Mouse (Mus musculus) spleen, embryonic (tissue): ENCODE results near the gene Slc45a3.

Experiments used
- CTCF ChIA-PET: fragments of 350-600 bp; sonication (Branson Sonifier 250); formaldehyde crosslinking; loops from one replicate; lab custom pipeline; 2022; lab: Charles Lee

The Slc45a3 gene

GRCm38 (mm10) chr1:131993169-131994040 lies 30.6 kb downstream of the Slc45a3 start:
- CTCF ChIA-PET: no interaction called here

- CTCF ChIA-PET: interaction anchor here (0.6 to 1.5 kb wide), 8 partner anchors 9 to 629 kb away, joined by 3 to 6 read pairs (median 4); partner anchors contain the start of gene Cdk18
Observed at GRCm38 (mm10) chr1:131995062-131995461, 32.3 kb downstream of the Slc45a3 start.

- CTCF ChIA-PET: interaction anchor here (0.6 to 1.1 kb wide), 4 partner anchors 10 to 46 kb away, joined by 3 to 5 read pairs (median 4); no protein-coding TSS in a partner anchor
Observed at GRCm38 (mm10) chr1:132000506-132000905, 37.7 kb downstream of the Slc45a3 start.

- CTCF ChIA-PET: interaction anchor here (1.1 kb wide), 1 partner anchor 8 kb away, joined by 3 read pairs; no protein-coding TSS in a partner anchor
Observed at GRCm38 (mm10) chr1:132001880-132002330, 39.1 kb downstream of the Slc45a3 start.

- CTCF ChIA-PET: interaction anchor here (1.4 kb wide), 1 partner anchor 8 kb away, joined by 5 read pairs; no protein-coding TSS in a partner anchor
Observed at GRCm38 (mm10) chr1:132003111-132003510, 40.3 kb downstream of the Slc45a3 start.

GRCm38 (mm10) chr1:132003817-132004216 lies 41.0 kb downstream of the Slc45a3 start:
- CTCF ChIA-PET: interaction anchor here (0.7 to 1.4 kb wide), 3 partner anchors 9 to 44 kb away, joined by 3 to 5 read pairs (median 4); no protein-coding TSS in a partner anchor

- CTCF ChIA-PET: interaction anchor here (0.6 kb wide), 1 partner anchor 16 kb away, joined by 3 read pairs; no protein-coding TSS in a partner anchor
Observed at GRCm38 (mm10) chr1:132004574-132005180, 41.9 kb downstream of the Slc45a3 start.

GRCm38 (mm10) chr1:132005466-132005865 lies 42.7 kb downstream of the Slc45a3 start:
- CTCF ChIA-PET: interaction anchor here (0.6 to 0.7 kb wide), 2 partner anchors 16 to 118 kb away, joined by 3 read pairs; no protein-coding TSS in a partner anchor

- CTCF ChIA-PET: interaction anchor here (0.7 kb wide), 1 partner anchor 15 kb away, joined by 3 read pairs; no protein-coding TSS in a partner anchor
Observed at GRCm38 (mm10) chr1:132006046-132006445, 43.3 kb downstream of the Slc45a3 start.

GRCm38 (mm10) chr1:132006721-132007120 lies 44.0 kb downstream of the Slc45a3 start:
- CTCF ChIA-PET: no interaction called here

GRCm38 (mm10) chr1:132007282-132007815 lies 44.6 kb downstream of the Slc45a3 start, which contains the start of gene Elk4:
Elk4 (plus strand) TSS chr1:132007607.
- CTCF ChIA-PET: no interaction called here

GRCm38 (mm10) chr1:132007828-132008827 lies 45.4 kb downstream of the Slc45a3 start:
- CTCF ChIA-PET: interaction anchor here (0.5 kb wide), 1 partner anchor 13 kb away, joined by 3 read pairs; no protein-coding TSS in a partner anchor

GRCm38 (mm10) chr1:132008881-132009644 lies 46.3 kb downstream of the Slc45a3 start:
- CTCF ChIA-PET: no interaction called here

GRCm38 (mm10) chr1:132010632-132011501 lies 48.1 kb downstream of the Slc45a3 start:
- CTCF ChIA-PET: interaction anchor here (0.5 to 0.7 kb wide), 3 partner anchors 8 to 1293 kb away, joined by 3 to 4 read pairs (median 3); no protein-coding TSS in a partner anchor

- CTCF ChIA-PET: interaction anchor here (0.5 kb wide), 1 partner anchor 1293 kb away, joined by 3 read pairs; no protein-coding TSS in a partner anchor
Observed at GRCm38 (mm10) chr1:132011785-132012184, 49.0 kb downstream of the Slc45a3 start.

- CTCF ChIA-PET: interaction anchor here (1.7 kb wide), 1 partner anchor 12 kb away, joined by 5 read pairs; no protein-coding TSS in a partner anchor
Observed at GRCm38 (mm10) chr1:132012861-132013260, 50.1 kb downstream of the Slc45a3 start.

GRCm38 (mm10) chr1:132014800-132015199 lies 52.0 kb downstream of the Slc45a3 start:
- CTCF ChIA-PET: interaction anchor here (1.5 to 1.7 kb wide), 2 partner anchors 9 to 14 kb away, joined by 4 to 5 read pairs; no protein-coding TSS in a partner anchor

GRCm38 (mm10) chr1:132016691-132017090 lies 53.9 kb downstream of the Slc45a3 start:
- CTCF ChIA-PET: no interaction called here
